Mouse (Mus musculus) MEL (cell line): Measurements from ENCODE around the gene Hcn2.

Source experiments
- CTCF ChIP-seq, 3 experiments: IDR thresholded peaks in 2 of 3; conservative IDR thresholded peaks in 1 of 3; 2 replicates each; pipeline ENCODE4 v1.5.1; 2011 to 2012; ENCODE audit warnings: low read length in 3 of 3, low read depth in 2 of 3, mild to moderate bottlenecking in 2 of 3, improper control_type of control experiment in 1 of 3, inconsistent platforms in 1 of 3, mixed read lengths in 1 of 3, moderate library complexity in 1 of 3; ENCODE audit not compliant: control insufficient read depth in 1 of 3, insufficient read depth in 1 of 3, poor library complexity in 1 of 3, severe bottlenecking in 1 of 3
- GATA1 ChIP-seq: IDR thresholded peaks from 2 replicates; pipeline ENCODE4 v1.6.1; 2011; ENCODE audit warnings: low read depth, low read length, improper control_type of control experiment
- MAX ChIP-seq: IDR thresholded peaks from 2 replicates; pipeline ENCODE4 v1.6.1; 2011; ENCODE audit warnings: low read length, improper control_type of control experiment
- POLR2A ChIP-seq, 2 experiments: IDR thresholded peaks; 2 replicates each; pipeline ENCODE4 v1.6.1; 2011 to 2012; ENCODE audit warnings: low read length in 2 of 2, mild to moderate bottlenecking in 2 of 2, control low read depth in 1 of 2, improper control_type of control experiment in 1 of 2, low read depth in 1 of 2, moderate library complexity in 1 of 2; ENCODE audit not compliant: control insufficient read depth in 1 of 2, insufficient read depth in 1 of 2, poor library complexity in 1 of 2
- RCOR1 ChIP-seq: IDR thresholded peaks from 2 replicates; pipeline ENCODE4 v1.6.1; 2012; ENCODE audit warnings: low read depth, mild to moderate bottlenecking, inconsistent platforms, low read length, improper control_type of control experiment

- no peak for TF ChIP-seq GATA1
- no peak for TF ChIP-seq RCOR1
- no peak for TF ChIP-seq MAX
- no peak for TF ChIP-seq POLR2A (IDR thresholded peaks at IDR 0.05; ENCODE audit: control insufficient read depth in 1 of 2, insufficient read depth in 1 of 2, low read depth in 1 of 2, low read length in 2 of 2, poor library complexity in 1 of 2)
- no peak for TF ChIP-seq CTCF (IDR thresholded peaks at IDR 0.05 in 2 of 3, conservative IDR thresholded peaks at IDR 0.05 in 1 of 3; ENCODE audit: control insufficient read depth in 1 of 3, insufficient read depth in 1 of 3, low read depth in 2 of 3, low read length in 3 of 3, poor library complexity in 1 of 3, severe bottlenecking in 1 of 3)
Observed at GRCm38 (mm10) chr10:79723047-79723446, 6.6 kb downstream of the Hcn2 start.
